Mouse (Mus musculus): ENCODE measurements at regions not wholly inside any gene's neighbourhood (a gene's known extent, or its start where the extent isn't known, plus 50 kb on each side); places are given as distances from the start of the nearest gene placed in this dataset.
A peak's percentile ranks its signal among the peaks of the same experiment; 100 is the strongest.

GRCm38 (mm10) chr1:21132340-21132739 lies 53.3 kb upstream of the Tram2 start:
- no peak for DNase-seq (ENCODE audit: low read depth, low spot score)

GRCm38 (mm10) chr1:21146961-21147360 lies 67.9 kb upstream of the Tram2 start:
- no peak for DNase-seq (ENCODE audit: low read depth, low spot score)

DNA sequence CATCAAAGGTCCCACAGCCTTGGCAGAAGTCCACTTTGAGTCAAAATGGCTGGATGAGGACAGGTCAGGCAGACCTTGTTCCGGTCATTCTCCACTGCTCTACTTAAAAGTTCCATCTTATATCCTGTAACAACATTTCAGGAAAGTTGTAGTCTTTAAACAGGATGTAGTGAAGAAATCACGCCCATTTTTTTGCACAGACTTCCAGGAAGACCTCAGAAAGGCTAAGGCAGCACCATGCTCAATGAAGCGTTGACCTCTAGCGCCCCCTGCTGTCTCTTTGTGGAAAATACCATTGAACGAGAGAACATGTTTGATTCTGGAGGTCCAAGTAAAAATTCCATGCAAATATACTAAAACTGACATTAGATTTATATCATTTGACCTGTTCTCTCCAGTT lies 56.6 kb upstream of the Tmem14a start:
- DNase-seq (ENCODE audit: low read depth, low spot score): peak; percentile 86

GRCm38 (mm10) chr1:21166287-21166733 lies 52.1 kb upstream of the Tmem14a start:
- DNase-seq (ENCODE audit: low read depth, low spot score): peak; percentile 95

DNA sequence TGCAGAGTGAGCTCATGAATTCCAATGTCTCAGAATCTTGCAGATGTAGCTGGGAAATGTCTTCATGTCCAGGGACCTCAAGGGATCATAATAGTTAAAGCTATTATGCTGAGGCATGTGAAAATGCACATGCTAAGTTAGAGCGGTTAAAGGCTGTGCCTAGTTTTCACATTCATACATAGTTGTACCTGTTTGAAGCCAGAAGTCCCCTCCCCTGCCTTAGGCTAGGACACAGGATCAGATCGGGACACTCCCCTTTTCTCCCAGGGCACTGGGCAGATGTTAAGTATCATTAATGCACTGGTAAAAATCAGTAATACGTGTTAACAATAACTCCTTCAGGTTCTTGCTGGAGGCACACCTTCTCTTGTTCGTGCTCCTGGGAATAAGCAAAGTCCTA lies 51.6 kb upstream of the Tmem14a start:
- peak; percentile 29 for DNase-seq (ENCODE audit: low read depth, low spot score)

Measured in ZHBTc4 (cell line).